Mouse (Mus musculus) MEL (cell line): Measurements from ENCODE around the gene Pcnx3. TPM values are rescaled to one million over a fixed set of nuclear protein-coding genes. Genes with fewer than 3 reads are reported as not detected.

Source experiments
- DNase-seq: peaks from one replicate; pipeline ENCODE4 v3.0.0; 2011; ENCODE audit warnings: low read depth, low spot score
- H3K27ac ChIP-seq: 2 replicates; pipeline ENCODE4 v1.5.1; 2012; ENCODE audit warnings: low read depth, mild to moderate bottlenecking, control low read depth, low read length, moderate library complexity; ENCODE audit not compliant: control insufficient read depth
- H3K27me3 ChIP-seq, 2 experiments: fragments of 150-350 bp in 1 of 2; sonication (generic) in 1 of 2; 2 replicates each; pipeline ENCODE4 v1.6.1; 2012; ENCODE audit warnings: low read length in 2 of 2, mild to moderate bottlenecking in 2 of 2, improper control_type of control experiment in 1 of 2, moderate library complexity in 1 of 2; ENCODE audit not compliant: insufficient read depth in 2 of 2, control insufficient read depth in 1 of 2
- H3K36me3 ChIP-seq, 2 experiments: 2 replicates each; pipeline ENCODE4 v1.6.1; 2012 to 2014; ENCODE audit warnings: low read length in 2 of 2, improper control_type of control experiment in 1 of 2, inconsistent platforms in 1 of 2, mild to moderate bottlenecking in 1 of 2; ENCODE audit not compliant: insufficient read depth in 2 of 2, control insufficient read depth in 1 of 2
- H3K4me1 ChIP-seq, 2 experiments: fragments of 150-350 bp in 1 of 2; sonication (generic) in 1 of 2; 2 replicates each; pipeline ENCODE4 v1.6.1; 2012; ENCODE audit warnings: low read length in 2 of 2, improper control_type of control experiment in 1 of 2, mild to moderate bottlenecking in 1 of 2; ENCODE audit not compliant: insufficient read depth in 2 of 2, control insufficient read depth in 1 of 2
- H3K4me3 ChIP-seq, 2 experiments: fragments of 150-350 bp in 1 of 2; sonication (generic) in 1 of 2; 2 replicates each; pipeline ENCODE4 v1.5.1; 2012; ENCODE audit warnings: low read depth in 2 of 2, low read length in 2 of 2, mild to moderate bottlenecking in 2 of 2, moderate library complexity in 2 of 2, control low read depth in 1 of 2, improper control_type of control experiment in 1 of 2; ENCODE audit not compliant: control insufficient read depth in 1 of 2, insufficient read depth in 1 of 2
- H3K79me2 ChIP-seq: 2 replicates; pipeline ENCODE4 v1.6.1; 2012; ENCODE audit warnings: mild to moderate bottlenecking, low read length, moderate library complexity; ENCODE audit not compliant: control insufficient read depth, poor library complexity, insufficient read depth
- H3K9ac ChIP-seq: 2 replicates; pipeline ENCODE4 v1.6.1; 2012; ENCODE audit warnings: low read depth, mild to moderate bottlenecking, control low read depth, low read length, moderate library complexity; ENCODE audit not compliant: control insufficient read depth, poor library complexity, severe bottlenecking
- H3K9me3 ChIP-seq: fragments of 150-350 bp; sonication (generic); replicated peaks from 2 replicates; pipeline ENCODE4 v1.6.1; 2012; ENCODE audit warnings: mild to moderate bottlenecking, low read length, improper control_type of control experiment, moderate library complexity; ENCODE audit not compliant: insufficient read depth
- CTCF ChIP-seq, 3 experiments: IDR thresholded peaks in 2 of 3; conservative IDR thresholded peaks in 1 of 3; 2 replicates each; pipeline ENCODE4 v1.5.1; 2011 to 2012; ENCODE audit warnings: low read length in 3 of 3, low read depth in 2 of 3, mild to moderate bottlenecking in 2 of 3, improper control_type of control experiment in 1 of 3, inconsistent platforms in 1 of 3, mixed read lengths in 1 of 3, moderate library complexity in 1 of 3; ENCODE audit not compliant: control insufficient read depth in 1 of 3, insufficient read depth in 1 of 3, poor library complexity in 1 of 3, severe bottlenecking in 1 of 3
- EP300 ChIP-seq, 2 experiments: IDR thresholded peaks; 2 replicates each; pipeline ENCODE4 v1.6.1; 2011; ENCODE audit warnings: improper control_type of control experiment in 2 of 2, low read length in 2 of 2, low read depth in 1 of 2, mild to moderate bottlenecking in 1 of 2
- ETS1 ChIP-seq: IDR thresholded peaks from 2 replicates; pipeline ENCODE4 v1.6.1; 2012; ENCODE audit warnings: low read depth, mild to moderate bottlenecking, inconsistent platforms, low read length, improper control_type of control experiment, moderate library complexity
- GABPA ChIP-seq: IDR thresholded peaks from 2 replicates; pipeline ENCODE4 v1.6.1; 2012; ENCODE audit warnings: low read depth, mild to moderate bottlenecking, inconsistent platforms, low read length, improper control_type of control experiment, moderate library complexity
- HCFC1 ChIP-seq: IDR thresholded peaks from 2 replicates; pipeline ENCODE4 v1.6.1; 2012; ENCODE audit warnings: low read depth, mild to moderate bottlenecking, inconsistent platforms, low read length, improper control_type of control experiment, moderate library complexity
- MAFK ChIP-seq: IDR thresholded peaks from 2 replicates; pipeline ENCODE4 v1.6.1; 2011; ENCODE audit warnings: low read depth, mild to moderate bottlenecking, low read length, improper control_type of control experiment, borderline replicate concordance
- MEF2A ChIP-seq: IDR thresholded peaks from 2 replicates; pipeline ENCODE4 v1.6.1; 2014; ENCODE audit warnings: low read depth, mild to moderate bottlenecking, inconsistent platforms, low read length, improper control_type of control experiment; ENCODE audit not compliant: poor library complexity, insufficient replicate concordance, severe bottlenecking; ENCODE audit errors: extremely low read depth
- MXI1 ChIP-seq: IDR thresholded peaks from 2 replicates; pipeline ENCODE4 v1.6.1; 2011; ENCODE audit warnings: mild to moderate bottlenecking, low read depth, low read length, improper control_type of control experiment
- MYC ChIP-seq: IDR thresholded peaks from 2 replicates; pipeline ENCODE4 v1.6.1; 2011; ENCODE audit warnings: low read depth, mild to moderate bottlenecking, low read length, improper control_type of control experiment, moderate library complexity
- RCOR1 ChIP-seq: IDR thresholded peaks from 2 replicates; pipeline ENCODE4 v1.6.1; 2012; ENCODE audit warnings: low read depth, mild to moderate bottlenecking, inconsistent platforms, low read length, improper control_type of control experiment
- SIN3A ChIP-seq: IDR thresholded peaks from 2 replicates; pipeline ENCODE4 v1.6.1; 2012; ENCODE audit warnings: low read length, improper control_type of control experiment, inconsistent platforms
- ZMIZ1 ChIP-seq: IDR thresholded peaks from 2 replicates; pipeline ENCODE4 v1.6.1; 2012; ENCODE audit warnings: low read depth, mild to moderate bottlenecking, inconsistent platforms, low read length, improper control_type of control experiment, moderate library complexity
- polyA plus RNA-seq, 2 experiments: library from polyadenylated mRNA; stranded (reverse) in 1 of 2; unstranded in 1 of 2; fragments of >175 nt in 1 of 2; fragments of >200 nt in 1 of 2; gene quantifications; 2 replicates each; pipeline versions ENCODE4 v1.2.1 to v1.2.4; 2012; ENCODE audit warnings: low replicate concordance in 2 of 2, low read depth in 1 of 2; ENCODE audit not compliant: insufficient read length in 2 of 2, insufficient read depth in 1 of 2, missing spikeins in 1 of 2
- total RNA-seq: library from RNA; depleted of rRNA; stranded (reverse); fragments of 300-350 nt; gene quantifications from 2 replicates; pipeline ENCODE4 v1.2.3, GENCODE M21; 2012

Pcnx3 gene
- total and polyA plus RNA-seq, 3 experiments = 25.3 to 76.4 TPM; not detected in 1

- no peak for TF ChIP-seq EP300 (IDR thresholded peaks at IDR 0.05; ENCODE audit: low read depth in 1 of 2, low read length in 2 of 2)
- TF ChIP-seq RCOR1 = no peak
- TF ChIP-seq MXI1 = no peak
- TF ChIP-seq GABPA = no peak
- TF ChIP-seq, all 39 proteins: peak for 0
These were observed 32.5 kb upstream of the Pcnx3 start (continued) for GRCm38 (mm10) chr19:5721233-5721632.

GRCm38 (mm10) chr19:5716955-5717354 lies 28.2 kb upstream of the Pcnx3 start:
- TF ChIP-seq HCFC1 = no peak
- no peak for TF ChIP-seq ZMIZ1
- H3K79me2 ChIP-seq = peaks cover 1% of the 10 kb centered on the region; the same call in 1 of the 2 replicates
- H3K4me1 ChIP-seq = peaks cover 0 to 4% of the 10 kb centered on the region in 2 experiments; a peak in 2 of 4 replicates
- peaks cover 8 to 14% of the 10 kb centered on the region in 2 experiments for H3K36me3 ChIP-seq
- no peaks in the 10 kb centered on the region for H3K27me3 ChIP-seq
- no peak overlapping the region for H3K9ac ChIP-seq
- DNase-seq = no peak
- H3K27ac ChIP-seq = no peak overlapping the region
- no peak overlapping the region for H3K4me3 ChIP-seq
- no peaks in the 10 kb centered on the region for H3K9me3 ChIP-seq

GRCm38 (mm10) chr19:5715793-5716688 lies 27.3 kb upstream of the Pcnx3 start:
- H3K36me3 ChIP-seq = peaks cover 6 to 14% of the 10 kb centered on the region in 2 experiments
- no peak overlapping the region for H3K4me3 ChIP-seq
- H3K27me3 ChIP-seq = no peaks in the 10 kb centered on the region
- peak; percentile 38 for DNase-seq
- H3K27ac ChIP-seq = no peak overlapping the region
- TF ChIP-seq CTCF (IDR thresholded peaks at IDR 0.05 in 2 of 3, conservative IDR thresholded peaks at IDR 0.05 in 1 of 3; ENCODE audit: control insufficient read depth in 1 of 3, insufficient read depth in 1 of 3, low read depth in 2 of 3, low read length in 3 of 3, poor library complexity in 1 of 3, severe bottlenecking in 1 of 3) (peak; percentile 11 to 31 (median 16); a peak in 3 of 6 replicates), MAFK (no peak), MYC (no peak)
- no peak overlapping the region for H3K9ac ChIP-seq
- H3K4me1 ChIP-seq = peaks cover 0 to 4% of the 10 kb centered on the region in 2 experiments; a peak in 2 of 4 replicates
- H3K79me2 ChIP-seq = peaks cover 3% of the 10 kb centered on the region; the same call in 1 of the 2 replicates
- H3K9me3 ChIP-seq = no peaks in the 10 kb centered on the region

GRCm38 (mm10) chr19:5713730-5714129 lies 25.0 kb upstream of the Pcnx3 start:
- H3K79me2 ChIP-seq = peaks cover 3% of the 10 kb centered on the region; the same call in 1 of the 2 replicates
- TF ChIP-seq SIN3A (peak; percentile 70), ETS1 (0 out of 2 replicates have a peak, but pooled peaks have one; percentile 32), MEF2A (no peak)
- H3K9ac ChIP-seq = no peak overlapping the region
- no peak overlapping the region for H3K27ac ChIP-seq
- H3K27me3 ChIP-seq = no peaks in the 10 kb centered on the region
- H3K4me1 ChIP-seq = peaks cover 0 to 4% of the 10 kb centered on the region in 2 experiments; a peak in 1 of 4 replicates
- DNase-seq = peak; percentile 79
- H3K36me3 ChIP-seq = peaks cover 0 to 6% of the 10 kb centered on the region in 2 experiments
- no peaks in the 10 kb centered on the region for H3K9me3 ChIP-seq
- no peak overlapping the region for H3K4me3 ChIP-seq
